ENCODE assay signal across 8 mouse cellular contexts in genomic region chr11:116493795-116494252, GRCm38 (mm10). TPM values are rescaled to one million over a fixed set of nuclear protein-coding genes. Genes with fewer than 3 reads are reported as not detected.
DNase-seq lines count a peak whose midpoint lies in the region; ATAC-seq and TF ChIP-seq lines count a peak whose summit lies in the region.

Gene Prpsap1 (minus strand): TSS chr11:116494202.

- no peak within 1 kb of the TSS for H3K9ac ChIP-seq in intestine, embryonic 15.5 days
- H3K9ac ChIP-seq in limb, embryonic 15.5 days, result no peak within 1 kb of the TSS
- H3K9ac ChIP-seq in midbrain, embryonic 15.5 days, result no peak within 1 kb of the TSS
- no peak within 1 kb of the TSS for H3K9ac ChIP-seq in stomach, postnatal 0 days (ENCODE audit: low read length)

- peak; percentile 86 for TF ChIP-seq CTCF in stomach, postnatal 0 days (IDR thresholded peaks at IDR 0.05; ENCODE audit: low read depth)

- peak in 1 of 2 experiments; percentile 45 for DNase-seq in layer of hippocampus, adult 18-20 months (ENCODE audit: low spot score in 2 of 2)
- no peak for DNase-seq in layer of hippocampus, adult 9-11 months
- DNase-seq in c-Kit-positive CD71-positive TER-119-positive erythroid progenitor cells, embryonic 14.5 days (ENCODE audit: low spot score), result peak; percentile 67
- no peak for DNase-seq in gonadal fat pad, adult 2 months (ENCODE audit: low read depth)
- DNase-seq in stomach, postnatal 0 days (ENCODE audit: low spot score), result peak; percentile 59

- no peak for TF ChIP-seq EP300 in stomach, postnatal 0 days (optimal IDR thresholded peaks at IDR 0.05)

- H3K27ac ChIP-seq in intestine, embryonic 15.5 days, result peak within 1 kb of the TSS; percentile 92
- no peak within 1 kb of the TSS for H3K27ac ChIP-seq in limb, embryonic 15.5 days
- peak within 1 kb of the TSS; percentile 19; the same call in 1 of the 2 replicates for H3K27ac ChIP-seq in midbrain, embryonic 15.5 days
- H3K27ac ChIP-seq in stomach, postnatal 0 days (replicated peaks), result peak within 1 kb of the TSS; percentile 92

- no peaks in the 10 kb centered on the region for H3K9me3 ChIP-seq in intestine, embryonic 15.5 days
- H3K9me3 ChIP-seq in limb, embryonic 15.5 days, result no peaks in the 10 kb centered on the region
- H3K9me3 ChIP-seq in midbrain, embryonic 15.5 days, result no peaks in the 10 kb centered on the region
- no peaks in the 10 kb centered on the region for H3K9me3 ChIP-seq in stomach, postnatal 0 days (ENCODE audit: control insufficient read depth, low read length)

- no peaks in the 10 kb centered on the region for H3K27me3 ChIP-seq in intestine, embryonic 15.5 days (replicated peaks)
- no peaks in the 10 kb centered on the region for H3K27me3 ChIP-seq in limb, embryonic 15.5 days
- no peaks in the 10 kb centered on the region for H3K27me3 ChIP-seq in midbrain, embryonic 15.5 days (replicated peaks)
- no peaks in the 10 kb centered on the region for H3K27me3 ChIP-seq in stomach, postnatal 0 days (ENCODE audit: control insufficient read depth, insufficient read depth, low read length)

- peaks cover 20% of the 10 kb centered on the region; the same call in 1 of the 2 replicates for H3K4me1 ChIP-seq in intestine, embryonic 15.5 days (replicated peaks)
- peaks cover 18% of the 10 kb centered on the region for H3K4me1 ChIP-seq in limb, embryonic 15.5 days
- peaks cover 10% of the 10 kb centered on the region for H3K4me1 ChIP-seq in midbrain, embryonic 15.5 days
- H3K4me1 ChIP-seq in stomach, postnatal 0 days (replicated peaks; ENCODE audit: control insufficient read depth, insufficient read depth), result peaks cover under 1% of the 10 kb centered on the region; the same call in 1 of the 2 replicates

- no peak within 1 kb of the TSS for H3K4me3 ChIP-seq in intestine, embryonic 15.5 days (replicated peaks)
- no peak within 1 kb of the TSS for H3K4me3 ChIP-seq in limb, embryonic 15.5 days
- no peak within 1 kb of the TSS for H3K4me3 ChIP-seq in midbrain, embryonic 15.5 days
- no peak within 1 kb of the TSS for H3K4me3 ChIP-seq in stomach, postnatal 0 days (ENCODE audit: low read depth, low read length)

- 0 out of 2 replicates have a peak within 1 kb of the TSS, but pooled peaks have one; percentile 6 for H3K4me2 ChIP-seq in intestine, embryonic 15.5 days (replicated peaks)
- H3K4me2 ChIP-seq in limb, embryonic 15.5 days, result no peak within 1 kb of the TSS
- H3K4me2 ChIP-seq in midbrain, embryonic 15.5 days, result no peak within 1 kb of the TSS
- no peak within 1 kb of the TSS for H3K4me2 ChIP-seq in stomach, postnatal 0 days (replicated peaks; ENCODE audit: low read depth)

- 33% methylated on average over 4 of the region's 4 CpGs for WGBS in intestine, embryonic 15.5 days
- 29% methylated on average over 4 of the region's 4 CpGs for WGBS in limb, embryonic 15.5 days
- WGBS in midbrain, embryonic 15.5 days, result 25% methylated on average over 4 of the region's 4 CpGs
- WGBS in stomach, postnatal 0 days, result 31% methylated on average over 4 of the region's 4 CpGs

- H3K36me3 ChIP-seq in intestine, embryonic 15.5 days, result no peaks in the 10 kb centered on the region
- no peaks in the 10 kb centered on the region for H3K36me3 ChIP-seq in limb, embryonic 15.5 days
- H3K36me3 ChIP-seq in midbrain, embryonic 15.5 days (replicated peaks), result no peaks in the 10 kb centered on the region
- H3K36me3 ChIP-seq in stomach, postnatal 0 days (ENCODE audit: control insufficient read depth, insufficient read depth, low read length), result no peaks in the 10 kb centered on the region

- no peak for ATAC-seq in intestine, embryonic 15.5 days
- ATAC-seq in limb, embryonic 15.5 days (ENCODE audit: insufficient number of reproducible peaks, low FRiP score, low TSS enrichment, low read depth), result no peak
- no peak for ATAC-seq in midbrain, embryonic 15.5 days (replicated peaks)
- peak; percentile 9; the same call in 1 of the 2 replicates for ATAC-seq in stomach, postnatal 0 days (ENCODE audit: low FRiP score, low TSS enrichment)

RNA-seq across cellular contexts. Expression of gene Prpsap1, which starts in this region (rescaled TPM):
- total RNA-seq in layer of hippocampus, adult 18-20 months (2021), result 10 to 100 TPM; 87.0 to 91.5 TPM
- 64.2 and 89.9 TPM in 2 replicates for polyA plus RNA-seq in gonadal fat pad, adult 2 months (2012; rRNA removed)
- 210 and 225 TPM in 2 replicates for polyA plus RNA-seq in intestine, embryonic 15.5 days (2015; fragmentation: Nextera tagmentation; extraction: Ambion mirVana)
- 134 and 138 TPM in 2 replicates for polyA plus RNA-seq in limb, embryonic 15.5 days (2015; fragmentation: Nextera tagmentation; extraction: Ambion mirVana)
- polyA plus RNA-seq in midbrain, embryonic 15.5 days (2015; fragmentation: Nextera tagmentation; extraction: Ambion mirVana), result 199 and 200 TPM in 2 replicates
- polyA plus RNA-seq in stomach, postnatal 0 days (2015; fragmentation: Nextera tagmentation; extraction: Ambion mirVana), result 94.0 and 97.1 TPM in 2 replicates

Comparison
In these comparisons a context has a peak if more than half of its experiments do, and no peak if none do; other contexts are left out.
1. DNase-seq: peak in c-Kit-positive CD71-positive TER-119-positive erythroid progenitor cells, embryonic 14.5 days (single experiment) and stomach, postnatal 0 days (single experiment); none in layer of hippocampus, adult 9-11 months (single experiment) and gonadal fat pad, adult 2 months (single experiment).